Mouse (Mus musculus) adrenal gland (tissue): ENCODE measurements around the gene Stambp.
"Not testable (repeated sequence)": the region's sequence is repeated elsewhere in the genome, so short reads cannot be mapped to it uniquely, and the experiment has no call there.

Experiments
- intact Hi-C: fragments of 180-260 bp; cut with DNase I; formaldehyde crosslinking; loops from one replicate; pipeline ENCODE4 v1.15.1; 2025
- long read RNA-seq, 2 experiments: library from polyadenylated mRNA; unstranded; transcript quantifications; one replicate each; pipeline ENCODE4 v2.0.0; 2020; ENCODE audit warnings: borderline replicate concordance in 1 of 2; ENCODE audit not compliant: insufficient replicate concordance in 1 of 2

Gene Stambp
- long read RNA-seq, experiment 1, transcript Stambp-201 (10 exons, 2,364 nt): major isoform, 25 of 33 reads
- long read RNA-seq, experiment 1, partial matches to known transcripts: 6 of 33 reads
- long read RNA-seq, experiment 1, other reads (novel, unspliced or antisense): 2 of 33 reads
- long read RNA-seq, experiment 2, transcript Stambp-201 (10 exons, 2,364 nt): major isoform, 29 of 50 reads
- long read RNA-seq, experiment 2, partial matches to known transcripts: 17 of 50 reads
- long read RNA-seq, experiment 2, other reads (novel, unspliced or antisense): 2 of 50 reads

DNA sequence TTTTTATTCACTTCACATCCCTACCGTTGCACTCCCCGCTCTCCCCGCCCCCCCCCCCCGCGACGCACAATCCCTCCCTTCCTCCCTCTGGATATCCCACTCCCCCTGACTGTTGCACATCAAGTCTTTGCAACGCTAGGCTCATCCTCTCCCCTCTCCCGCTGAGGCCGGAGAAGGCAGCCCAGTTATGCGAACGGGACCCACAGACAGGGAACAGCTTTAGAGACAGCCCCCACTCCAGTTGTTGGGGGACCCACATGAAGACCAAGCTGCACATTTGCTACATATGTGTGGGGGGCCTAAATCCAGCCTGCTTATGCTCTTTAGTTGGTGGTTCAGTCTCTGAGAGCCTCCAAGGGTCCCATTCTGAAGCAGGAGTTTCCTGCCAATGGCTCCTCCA is at the start of gene Stambp:
Gene Stambp (minus strand): TSS at position 59 of the 400 bp plus-strand sequence.
- intact Hi-C loops: no loop called here

DNA sequence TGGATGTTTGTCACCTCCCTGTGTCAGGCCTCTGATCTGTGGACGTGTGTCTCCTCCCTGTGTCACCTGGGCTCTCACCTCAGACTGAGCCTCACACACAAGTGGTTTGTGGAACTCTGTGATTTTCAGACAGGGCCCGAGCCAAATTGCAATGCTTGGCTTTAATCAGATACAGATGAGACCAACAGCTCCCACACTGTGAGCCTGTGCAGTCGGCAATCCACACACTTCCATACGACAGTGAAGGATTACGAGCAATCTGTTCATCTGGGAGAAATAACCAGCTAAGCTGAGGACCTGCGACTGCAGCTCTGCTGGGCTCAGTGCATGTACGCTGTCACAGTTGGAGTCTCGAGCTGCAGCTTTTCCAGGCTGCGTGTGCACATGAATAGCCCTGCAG is 47.4 kb upstream of the Stambp start:
- intact Hi-C loops: no loop called here

- intact Hi-C loops: loop anchor here (2.0 kb wide), 1 partner anchor 35 kb away; no protein-coding TSS in a partner anchor
These were observed 45.2 kb upstream of the Stambp start for GRCm38 (mm10) chr6:83617581-83618335.

DNA sequence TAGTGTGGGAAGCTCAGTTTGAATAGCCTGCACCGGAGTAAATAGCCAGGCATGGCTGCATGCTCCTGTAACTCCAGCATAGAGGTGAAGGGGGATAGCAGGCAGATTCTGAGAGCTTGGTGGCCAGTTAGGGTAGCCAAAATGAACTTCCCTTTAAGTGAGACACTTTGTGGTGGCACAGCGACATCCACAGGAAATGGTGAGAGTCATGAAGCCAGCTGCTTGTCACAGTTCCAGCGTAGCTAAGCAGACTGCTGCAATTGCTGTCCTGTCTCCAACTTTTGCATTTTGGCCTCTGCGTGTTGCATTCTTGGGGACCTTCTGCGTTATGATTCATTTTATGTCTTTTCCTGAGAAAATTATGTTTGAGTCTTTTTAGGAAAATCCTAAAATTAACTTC is 44.0 kb upstream of the Stambp start:
- intact Hi-C loops: loop anchor here (2.0 kb wide), 1 partner anchor 34 kb away; no protein-coding TSS in a partner anchor

GRCm38 (mm10) chr6:83614469-83614868 is 41.9 kb upstream of the Stambp start:
- intact Hi-C loops: no loop called here

DNA sequence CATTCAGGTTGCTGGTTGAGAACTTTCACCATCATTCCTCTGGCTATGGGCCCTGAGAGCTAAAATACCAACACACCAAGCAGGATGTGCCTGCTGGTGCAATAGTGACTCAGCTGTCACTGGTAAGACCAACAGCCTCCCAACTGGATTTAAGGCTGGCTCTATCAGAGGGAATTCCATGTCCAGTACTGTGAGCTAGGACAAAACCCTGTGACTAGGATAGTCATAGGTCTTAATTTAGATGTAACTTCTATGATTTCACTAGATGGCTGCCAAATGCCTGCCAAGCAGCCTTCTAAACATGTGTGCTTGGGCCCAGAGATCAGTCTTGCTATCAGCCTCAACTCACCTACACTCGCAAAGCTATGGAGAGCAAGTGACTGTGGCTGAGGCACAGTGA is 40.4 kb upstream of the Stambp start:
- intact Hi-C loops: no loop called here

- intact Hi-C loops: no loop called here
These were observed 27.2 kb upstream of the Stambp start for GRCm38 (mm10) chr6:83599636-83600174.

DNA sequence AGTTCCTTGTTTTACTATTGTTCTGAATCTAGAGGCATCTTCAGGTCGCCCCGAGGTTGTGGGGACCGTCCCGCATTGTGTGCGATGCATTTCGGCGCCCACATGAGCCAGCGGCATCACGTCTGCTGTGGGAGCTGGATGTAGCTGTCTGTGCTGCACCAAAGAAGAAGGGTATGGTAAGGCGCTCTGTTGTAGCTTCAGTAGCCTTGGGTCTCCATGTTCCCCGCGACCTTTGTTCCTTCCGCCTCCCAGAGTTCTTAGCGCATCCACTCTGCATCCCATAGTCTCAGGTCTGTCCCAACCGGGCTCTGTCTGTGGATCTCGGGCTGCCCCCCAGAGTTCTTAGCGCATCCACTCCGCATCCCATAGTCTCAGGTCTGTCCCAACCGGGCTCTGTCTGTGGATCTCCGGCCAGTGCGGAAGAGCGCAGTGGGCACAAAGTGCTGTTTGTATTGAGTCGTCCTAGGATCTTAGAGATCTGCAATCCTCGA is 26.6 kb upstream of the Stambp start:
- intact Hi-C loops: no loop called here

DNA sequence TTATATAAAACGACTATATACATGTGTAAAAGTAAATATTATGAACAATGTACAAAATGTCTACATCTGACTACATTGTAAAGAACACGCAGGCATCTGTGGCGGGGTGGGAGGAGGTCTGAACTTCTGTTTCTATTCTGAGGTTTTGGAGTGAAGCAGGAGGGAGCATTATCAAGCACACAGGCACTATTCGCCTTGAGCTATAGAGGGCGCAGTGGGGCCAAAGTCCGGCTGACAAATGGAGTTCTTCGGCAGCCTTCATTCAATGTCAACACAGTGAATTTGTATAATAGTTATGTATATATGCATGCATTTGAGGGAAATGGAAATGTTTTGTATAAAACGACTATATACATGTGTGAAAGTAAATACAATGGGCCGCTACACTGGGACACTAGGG is 26.1 kb upstream of the Stambp start:
- intact Hi-C loops: no loop called here

GRCm38 (mm10) chr6:83597988-83598387 is 25.5 kb upstream of the Stambp start:
- intact Hi-C loops: no loop called here

DNA sequence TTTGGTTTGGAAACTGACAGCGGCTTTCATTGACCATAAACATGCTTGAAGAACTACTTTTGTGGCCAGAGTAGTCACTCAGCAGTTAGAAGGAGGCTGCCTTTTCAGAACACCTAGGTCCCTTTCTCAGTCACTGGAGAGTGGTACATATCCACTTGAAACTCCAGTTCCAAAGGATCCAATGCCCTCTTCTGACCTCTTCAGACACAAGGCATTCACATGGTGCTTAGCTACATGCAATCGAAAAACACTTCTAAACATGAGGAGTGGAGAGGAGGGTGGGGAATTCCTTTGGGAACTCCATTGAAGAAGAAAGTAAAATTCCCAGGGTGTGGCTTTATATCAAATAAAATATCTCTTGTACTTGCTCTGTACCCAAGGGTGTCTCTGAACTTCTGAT is 22.5 kb upstream of the Stambp start:
- intact Hi-C loops: no loop called here

DNA sequence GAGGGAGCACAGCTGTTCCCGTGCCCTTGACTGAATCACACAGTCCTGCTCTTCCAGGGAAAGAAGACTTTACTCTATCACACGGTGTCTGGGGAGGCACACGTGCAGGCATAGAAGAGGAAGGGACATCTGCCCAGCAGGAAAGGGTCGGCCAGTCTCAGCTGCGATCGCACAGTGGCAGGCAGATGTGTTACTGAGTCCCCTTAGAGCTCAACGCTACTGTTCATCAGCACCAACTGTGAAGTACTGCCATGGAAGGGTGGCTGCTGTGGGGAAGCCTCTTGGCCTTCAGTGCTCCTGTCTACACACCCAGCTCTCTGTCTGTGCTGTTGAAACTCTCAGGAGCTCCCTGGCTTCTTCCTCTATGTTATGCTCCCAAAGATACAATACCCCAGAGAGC is 21.4 kb upstream of the Stambp start:
- intact Hi-C loops: no loop called here

DNA sequence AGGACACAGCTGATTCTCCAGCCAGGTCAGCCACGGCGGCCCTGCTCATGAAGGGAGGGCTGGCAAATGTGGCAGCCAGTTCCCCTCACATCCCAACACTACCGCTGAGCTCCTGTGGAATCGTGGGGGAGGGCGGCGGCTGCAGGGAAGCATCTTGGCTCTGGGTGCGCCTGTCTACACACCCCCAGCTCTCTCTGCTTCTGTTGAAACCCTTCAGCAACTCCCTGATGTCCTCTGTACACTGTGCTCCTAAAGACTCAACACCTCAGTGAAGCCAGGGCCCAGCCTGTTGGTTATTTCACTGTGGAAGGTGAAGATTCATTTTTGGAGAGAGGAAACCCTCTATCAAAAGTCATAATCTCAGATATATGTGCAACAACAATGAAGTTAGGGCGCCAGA is 19.5 kb upstream of the Stambp start:
- intact Hi-C loops: no loop called here

DNA sequence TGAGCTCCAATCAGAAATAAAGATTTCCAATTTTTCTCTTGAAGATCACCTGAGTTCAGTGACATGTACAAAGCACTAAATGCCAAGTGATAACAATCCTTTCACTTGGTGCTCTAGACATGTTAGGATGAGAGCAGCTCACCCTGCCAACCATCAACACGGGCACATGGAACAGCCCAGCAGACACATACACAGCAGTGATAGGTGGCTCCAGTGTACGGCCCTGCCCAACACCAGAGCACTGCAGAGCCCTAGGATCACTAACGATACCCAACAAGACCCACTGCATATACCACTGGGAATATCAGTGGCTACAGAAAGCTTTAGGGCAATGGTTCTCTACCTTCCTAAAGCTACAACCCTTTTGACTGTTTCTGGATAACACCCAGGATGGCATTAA is 17.8 kb upstream of the Stambp start:
- intact Hi-C loops: no loop called here

DNA sequence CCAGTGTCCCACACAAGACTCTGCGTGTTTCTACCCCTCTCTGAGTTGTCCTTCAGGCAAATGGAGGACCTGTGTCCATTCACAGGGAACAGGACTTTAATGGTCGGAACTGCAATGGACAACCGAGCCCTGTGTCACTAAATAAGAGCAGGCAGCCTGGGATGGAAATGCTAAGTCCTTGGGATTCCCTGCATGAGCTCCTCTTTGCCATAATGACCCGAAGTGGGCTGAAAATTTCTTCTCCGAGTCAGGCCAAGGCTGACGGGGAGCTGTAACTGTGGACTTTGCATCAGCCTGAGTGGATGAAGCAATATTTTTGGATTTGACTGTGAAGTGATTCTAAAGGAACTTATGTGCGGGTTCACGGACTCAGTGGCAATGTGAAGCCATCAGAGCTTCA is 14.7 kb upstream of the Stambp start:
- intact Hi-C loops: not testable (repeated sequence)

DNA sequence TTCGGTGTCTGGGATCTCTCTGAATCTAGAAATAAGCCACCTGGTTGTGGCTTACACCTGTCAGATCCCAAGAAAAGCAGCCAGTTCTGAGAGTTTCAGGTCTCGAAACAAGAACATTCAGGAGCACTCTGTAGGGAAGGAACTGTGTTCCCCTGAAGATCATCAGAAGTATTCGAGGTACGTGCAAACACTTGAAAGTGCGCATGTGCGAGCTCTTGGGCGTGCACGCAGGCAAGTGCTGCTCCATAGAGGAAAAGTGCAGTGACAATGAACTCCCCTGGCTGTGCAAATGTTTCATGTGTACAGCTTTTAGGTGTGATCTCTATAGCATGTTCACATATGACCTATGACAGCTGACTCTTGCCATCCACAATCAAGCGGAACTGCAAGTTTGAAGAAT is 12.8 kb upstream of the Stambp start:
- intact Hi-C loops: not testable (repeated sequence)

DNA sequence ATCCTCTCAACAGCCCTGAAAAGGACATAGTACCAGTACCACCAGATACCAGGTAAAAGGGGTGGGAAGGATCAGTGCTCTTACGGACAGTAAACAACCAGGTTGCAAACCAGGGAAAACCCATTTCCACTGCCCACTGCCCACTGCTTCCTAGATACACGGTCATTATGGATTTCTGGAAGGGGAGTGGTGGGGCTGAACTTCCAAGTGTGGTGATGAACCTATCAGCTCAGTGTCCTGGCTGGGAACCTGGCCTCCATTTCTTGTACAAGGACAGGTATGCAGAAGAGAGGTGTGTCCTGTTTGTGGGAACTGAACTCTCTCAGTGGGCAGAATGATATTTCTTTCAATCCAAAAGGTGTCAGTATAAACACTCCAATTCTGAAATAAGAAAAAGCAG is 11.1 kb upstream of the Stambp start:
- intact Hi-C loops: loop anchor here (2.0 kb wide), 2 partner anchors 33 to 89 kb away; no protein-coding TSS in a partner anchor

GRCm38 (mm10) chr6:83582938-83583270 is 10.4 kb upstream of the Stambp start:
- intact Hi-C loops: loop anchor here (2.0 kb wide), 2 partner anchors 34 to 90 kb away; no protein-coding TSS in a partner anchor

DNA sequence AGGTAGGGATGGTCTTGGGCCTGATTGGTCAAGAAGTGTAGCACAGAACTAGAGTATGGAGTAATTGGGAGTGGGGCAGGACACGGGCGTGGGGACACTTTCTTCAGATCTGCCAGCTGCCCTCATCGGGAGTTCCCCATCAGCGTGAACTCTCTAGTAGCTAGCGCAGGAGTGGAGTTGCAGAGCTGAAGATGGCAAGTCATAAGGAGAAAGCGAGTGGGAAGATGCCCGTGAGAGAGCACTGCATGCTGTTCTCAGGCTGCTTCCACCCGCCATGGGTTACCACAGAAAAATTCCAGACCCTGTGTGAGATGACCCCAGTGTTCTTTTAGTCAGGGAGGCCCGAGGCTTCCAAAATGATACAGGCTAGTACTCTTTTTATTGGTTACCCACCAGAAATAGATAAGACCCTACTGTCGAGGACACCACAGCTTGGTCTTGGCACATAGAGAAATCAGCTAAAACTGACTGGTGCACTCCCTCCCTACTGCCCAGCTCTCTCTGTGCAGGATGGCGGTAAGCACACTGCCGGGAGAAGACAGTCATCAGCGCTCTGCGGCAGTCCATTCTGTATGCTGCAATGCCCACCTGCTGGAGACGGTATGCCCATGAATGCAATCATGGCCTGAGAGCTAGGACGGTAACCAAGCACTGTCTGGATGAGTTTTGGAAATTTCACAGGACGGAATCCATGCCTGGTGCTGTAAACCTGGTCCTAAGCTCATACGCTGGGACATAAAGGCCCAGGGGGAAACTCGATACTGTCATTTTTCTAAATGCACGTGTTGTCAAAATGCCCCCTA is 9.8 kb upstream of the Stambp start:
- intact Hi-C loops: loop anchor here (2.0 kb wide), 2 partner anchors 34 to 90 kb away; no protein-coding TSS in a partner anchor

GRCm38 (mm10) chr6:83577534-83577933 is 5.0 kb upstream of the Stambp start:
- intact Hi-C loops: no loop called here

DNA sequence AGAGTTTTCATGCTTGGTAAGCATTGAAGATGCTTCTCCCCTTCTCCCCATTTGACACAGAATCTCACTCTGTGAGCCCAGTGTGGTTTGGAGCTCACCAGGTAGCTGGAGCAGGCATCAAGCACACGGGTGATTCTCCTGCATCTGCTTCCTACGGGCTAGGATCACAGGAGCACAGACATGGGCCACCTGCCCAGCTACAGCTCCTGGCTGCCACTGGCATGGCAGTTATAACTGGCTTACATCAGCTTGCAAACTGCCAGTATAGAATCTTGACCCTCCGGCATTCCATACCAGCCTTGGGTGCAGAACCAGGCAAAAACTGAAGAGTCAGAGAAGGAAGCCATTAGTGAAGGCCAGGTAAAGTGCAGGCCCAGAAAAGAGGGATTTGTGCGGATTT is 3.1 kb upstream of the Stambp start:
- intact Hi-C loops: no loop called here
